Mouse (Mus musculus) midbrain, embryonic 14.5 days (tissue): ENCODE measurements at regions not wholly inside any gene's neighbourhood (a gene's known extent, or its start where the extent isn't known, plus 50 kb on each side); places are given as distances from the start of the nearest gene placed in this dataset.

Experiments used
- ATAC-seq: fragments of 200-750 bp; cut with Nextera tagmentation; 2 replicates; pipeline ENCODE4 v1.8.0; 2017; ENCODE audit warnings: moderate number of reproducible peaks, moderate library complexity; ENCODE audit not compliant: low FRiP score, low TSS enrichment
- DNase-seq: peaks from one replicate; pipeline ENCODE4 v3.0.0-alpha.2; 2015
- H3K27ac ChIP-seq: fragments of 300-500 bp; sonication (generic); replicated peaks from 2 replicates; pipeline ENCODE4 v1.5.1; 2014; ENCODE audit warnings: mild to moderate bottlenecking, low read depth, low read length, moderate library complexity
- H3K27me3 ChIP-seq: fragments of 300-500 bp; sonication (generic); 2 replicates; pipeline ENCODE4 v1.6.1; 2014; ENCODE audit warnings: low read length, control low read depth, mixed read lengths; ENCODE audit not compliant: control insufficient read depth, insufficient read depth
- H3K36me3 ChIP-seq: fragments of 300-500 bp; sonication (generic); 2 replicates; pipeline ENCODE4 v1.6.1; 2014; ENCODE audit warnings: low read length, control low read depth; ENCODE audit not compliant: control insufficient read depth, insufficient read depth
- H3K4me1 ChIP-seq: fragments of 300-500 bp; sonication (generic); 2 replicates; pipeline ENCODE4 v1.6.1; 2014; ENCODE audit warnings: mild to moderate bottlenecking, antibody characterized with exemption, low read length, control low read depth; ENCODE audit not compliant: control insufficient read depth, insufficient read depth
- H3K4me2 ChIP-seq: fragments of 300-500 bp; sonication (generic); 2 replicates; pipeline ENCODE4 v1.6.1; 2014; ENCODE audit warnings: mild to moderate bottlenecking, low read length, moderate library complexity
- H3K4me3 ChIP-seq: fragments of 300-500 bp; sonication (generic); replicated peaks from 2 replicates; pipeline ENCODE4 v1.5.1; 2014; ENCODE audit warnings: low read depth, low read length
- H3K9ac ChIP-seq: fragments of 300-500 bp; sonication (generic); replicated peaks from 2 replicates; pipeline ENCODE4 v1.6.1; 2014; ENCODE audit warnings: mild to moderate bottlenecking, low read length, moderate library complexity
- H3K9me3 ChIP-seq: fragments of 300-500 bp; sonication (generic); 2 replicates; pipeline ENCODE4 v1.6.1; 2016; ENCODE audit warnings: low read length, control low read depth, mixed read lengths; ENCODE audit not compliant: control insufficient read depth
- WGBS: fragments of 180-500 bp; shearing (Covaris S2); extraction: QIAGEN DNeasy Blood & Tissue Kit; methylation state at CpG from one replicate; pipeline ENCODE4 v1.1.7; 2014; 5-methylcytosine and 5-hydroxymethylcytosine counted together

DNA sequence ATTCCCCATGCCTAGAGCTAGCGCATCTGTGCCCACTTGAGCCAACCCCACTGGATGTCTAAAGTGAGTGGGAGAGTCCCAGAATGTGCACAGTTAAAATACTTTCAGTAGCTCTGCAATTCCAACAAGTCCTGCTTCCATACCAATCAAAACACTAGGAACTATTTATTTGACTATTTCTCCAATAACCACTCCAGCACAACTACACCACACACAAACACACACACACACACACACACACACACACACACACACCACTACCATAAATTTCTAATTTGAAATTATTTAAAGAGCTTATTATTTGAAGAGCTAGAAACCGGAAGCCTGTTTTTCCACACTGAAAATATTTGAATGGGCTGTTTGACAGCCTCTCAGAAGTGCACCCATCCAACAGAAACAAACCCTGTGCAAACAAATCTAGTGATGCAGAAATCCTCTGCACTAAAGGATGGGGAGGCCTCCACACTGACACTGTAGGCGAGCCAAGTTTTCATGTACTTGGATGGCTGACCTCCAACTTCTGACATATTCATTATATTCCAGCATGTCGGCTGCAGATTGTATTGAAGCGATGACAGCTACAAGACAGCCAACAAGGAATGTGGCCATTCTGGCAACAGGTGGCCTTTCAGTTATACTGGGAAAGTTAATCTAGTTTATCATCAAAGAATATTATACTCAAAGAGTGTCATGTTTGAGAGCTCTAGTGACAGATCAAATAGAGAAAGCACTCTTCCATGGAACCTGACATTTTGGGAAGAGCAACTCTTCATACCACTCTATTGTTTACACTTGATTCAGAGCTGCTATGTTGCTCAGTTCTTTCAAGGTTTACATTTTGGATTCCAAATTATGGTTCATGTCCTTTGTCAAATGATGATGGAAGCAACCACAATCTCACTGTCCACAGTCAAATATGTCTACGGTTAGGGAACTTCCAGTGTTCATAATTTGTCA is 207.7 kb downstream of the Tle4 start:
- H3K36me3 ChIP-seq, result no peaks in the 10 kb centered on the region
- no peak for ATAC-seq
- WGBS, result 69% methylated on average over 6 of the region's 6 CpGs
- no peaks in the 10 kb centered on the region for H3K9me3 ChIP-seq
- DNase-seq, result peak; percentile 50
- H3K4me2 ChIP-seq, result no peak overlapping the region
- H3K4me1 ChIP-seq, result no peaks in the 10 kb centered on the region; the same call in 1 of the 2 replicates
- no peak overlapping the region for H3K27ac ChIP-seq
- H3K9ac ChIP-seq, result no peak overlapping the region
- no peak overlapping the region for H3K4me3 ChIP-seq
- no peaks in the 10 kb centered on the region for H3K27me3 ChIP-seq

DNA sequence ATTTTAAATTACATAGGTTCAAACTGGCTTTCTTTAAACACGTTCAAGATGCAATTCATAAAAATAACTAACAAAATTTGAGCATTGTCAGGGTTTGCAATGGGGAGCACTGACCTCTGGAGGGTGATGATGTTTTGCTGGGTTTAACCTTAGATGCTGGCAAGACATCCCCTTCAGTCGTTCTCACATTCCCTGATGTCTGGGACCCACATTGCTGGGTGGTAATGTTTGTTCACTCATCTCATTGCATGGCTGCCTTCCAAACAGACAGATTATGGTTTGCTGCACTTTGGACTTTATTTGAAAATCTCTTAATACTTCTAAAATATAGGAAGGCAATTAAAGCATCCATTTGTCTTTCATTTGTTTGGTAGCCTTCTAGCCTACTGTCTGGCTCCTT is 206.9 kb downstream of the Tle4 start:
- no peak overlapping the region for H3K4me3 ChIP-seq
- no peaks in the 10 kb centered on the region for H3K27me3 ChIP-seq
- H3K36me3 ChIP-seq, result no peaks in the 10 kb centered on the region
- no peak overlapping the region for H3K9ac ChIP-seq
- H3K9me3 ChIP-seq, result no peaks in the 10 kb centered on the region
- ATAC-seq (no peak), DNase-seq (no peak)
- no peaks in the 10 kb centered on the region; the same call in 1 of the 2 replicates for H3K4me1 ChIP-seq
- no peak overlapping the region for H3K4me2 ChIP-seq
- no peak overlapping the region for H3K27ac ChIP-seq
- 67% methylated on average over 2 of the region's 2 CpGs for WGBS
